Mouse (Mus musculus) olfactory bulb, adult 2 months (tissue): ENCODE data around the gene Fcrl5.
"Not testable (repeated sequence)": the region's sequence is repeated elsewhere in the genome, so short reads cannot be mapped to it uniquely, and the experiment has no call there.

Source experiments
- CTCF ChIP-seq: fragments of 200-500 bp; IDR thresholded peaks from 2 replicates; pipeline ENCODE4 v1.5.1; 2012; ENCODE audit warnings: low read depth, mild to moderate bottlenecking, low read length, moderate library complexity; ENCODE audit not compliant: insufficient read depth
- POLR2A ChIP-seq: fragments of 200-500 bp; IDR thresholded peaks from 2 replicates; pipeline ENCODE4 v1.6.1; 2012; ENCODE audit warnings: mild to moderate bottlenecking, low read depth, low read length, moderate library complexity; ENCODE audit not compliant: insufficient read depth

GRCm38 (mm10) chr3:87478596-87478995 is 43.0 kb downstream of the Fcrl5 start:
- TF ChIP-seq POLR2A, CTCF: not testable (repeated sequence)
